Mouse (Mus musculus) testis, adult 2 months (tissue): ENCODE results near the gene Mxi1. TPM values are rescaled to one million over a fixed set of nuclear protein-coding genes. Genes with fewer than 3 reads are reported as not detected.

ENCODE experiments used
- H3K27ac ChIP-seq: fragments of 200-500 bp; 2 replicates; pipeline ENCODE4 v1.5.1; 2012; ENCODE audit warnings: low read depth, low read length; ENCODE audit not compliant: control insufficient read depth, insufficient read depth
- H3K27me3 ChIP-seq: fragments of 200-500 bp; 2 replicates; pipeline ENCODE4 v1.6.1; 2012; ENCODE audit warnings: mild to moderate bottlenecking, low read length, moderate library complexity; ENCODE audit not compliant: control insufficient read depth, insufficient read depth
- H3K36me3 ChIP-seq: fragments of 200-500 bp; 2 replicates; pipeline ENCODE4 v1.6.1; 2012; ENCODE audit warnings: mild to moderate bottlenecking, low read length; ENCODE audit not compliant: control insufficient read depth, insufficient read depth
- H3K4me1 ChIP-seq: fragments of 200-500 bp; 2 replicates; pipeline ENCODE4 v1.6.1; 2012; ENCODE audit warnings: low read length; ENCODE audit not compliant: control insufficient read depth, insufficient read depth
- H3K4me3 ChIP-seq: fragments of 200-500 bp; 2 replicates; pipeline ENCODE4 v1.5.1; 2012; ENCODE audit warnings: low read depth, mild to moderate bottlenecking, low read length, moderate library complexity, mixed read lengths; ENCODE audit not compliant: control insufficient read depth
- CTCF ChIP-seq: fragments of 200-500 bp; IDR thresholded peaks from 2 replicates; pipeline ENCODE4 v1.5.1; 2012; ENCODE audit warnings: low read depth, mild to moderate bottlenecking, inconsistent platforms, low read length, moderate library complexity; ENCODE audit not compliant: control insufficient read depth, insufficient read depth, insufficient replicate concordance
- POLR2A ChIP-seq: fragments of 200-500 bp; IDR thresholded peaks from 2 replicates; pipeline ENCODE4 v1.6.1; 2012; ENCODE audit warnings: low read depth, mild to moderate bottlenecking, inconsistent platforms, low read length, moderate library complexity; ENCODE audit not compliant: control insufficient read depth
- polyA plus RNA-seq: library from polyadenylated mRNA; depleted of rRNA; stranded (reverse); fragments of >200 nt; gene quantifications from 2 replicates; pipeline ENCODE4 v1.2.3, GENCODE M21; 2012

Mxi1 gene
- polyA plus RNA-seq, 1 experiment: 54.8 TPM

DNA sequence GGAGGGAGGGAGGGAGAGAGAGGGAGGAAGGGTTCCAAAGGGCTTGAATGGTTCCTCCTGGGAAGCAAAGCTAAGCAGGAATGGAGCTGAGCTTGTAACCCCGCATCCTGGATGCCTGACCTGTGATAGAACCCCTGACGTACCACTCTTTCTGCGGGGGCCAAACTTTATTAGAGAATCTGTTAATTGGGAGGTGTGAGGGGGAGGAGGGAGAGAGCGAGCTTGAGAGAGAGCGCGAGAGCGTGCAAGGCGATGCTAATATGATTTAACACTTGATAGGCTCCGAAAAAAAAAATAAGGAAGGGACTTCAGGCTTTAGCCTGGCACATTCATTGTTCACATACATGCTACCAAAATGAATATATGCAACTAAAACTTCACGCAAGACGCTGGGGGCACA, 3.6 kb upstream of the Mxi1 start:
- H3K27ac ChIP-seq: no peak overlapping the region
- no peak overlapping the region for H3K4me3 ChIP-seq

GRCm38 (mm10) chr19:53307219-53307618, 3.1 kb upstream of the Mxi1 start:
- peaks cover 9% of the 10 kb centered on the region for H3K4me1 ChIP-seq
- no peak overlapping the region for H3K27ac ChIP-seq
- TF ChIP-seq CTCF (no peak), POLR2A (no peak)
- no peaks in the 10 kb centered on the region for H3K36me3 ChIP-seq
- no peaks in the 10 kb centered on the region; the same call in 1 of the 2 replicates for H3K27me3 ChIP-seq
- no peak overlapping the region for H3K4me3 ChIP-seq

More for the DNA sequence above, 3.6 kb upstream of the Mxi1 start:
- Histone ChIP-seq H3K36me3 (no peaks in the 10 kb centered on the region), H3K27me3 (no peaks in the 10 kb centered on the region; the same call in 1 of the 2 replicates), H3K4me1 (peaks cover 8% of the 10 kb centered on the region)
- no peak for TF ChIP-seq POLR2A
- TF ChIP-seq CTCF: no peak

DNA sequence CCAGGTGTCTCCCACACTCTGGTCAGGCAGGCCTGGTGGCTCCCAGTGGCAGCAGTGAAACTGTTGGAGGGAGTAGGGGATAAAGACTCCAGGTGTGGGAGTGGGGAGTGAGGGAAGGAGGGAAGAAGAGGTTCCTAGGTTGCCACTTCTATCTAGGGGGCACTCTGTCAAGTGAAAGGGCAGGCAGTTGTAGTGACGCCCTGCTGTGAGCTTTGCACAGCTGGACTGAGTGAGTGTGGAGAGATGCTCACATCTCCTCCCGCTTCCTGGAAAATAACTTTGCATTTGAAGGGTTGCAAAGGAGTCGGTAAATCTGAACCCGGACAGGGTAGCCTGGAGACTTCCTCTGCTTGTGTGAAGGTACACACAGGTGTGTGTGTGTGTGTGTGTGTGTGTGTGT, 687 bp upstream of the Mxi1 start:
- H3K4me1 ChIP-seq: peaks cover 25% of the 10 kb centered on the region
- no peak overlapping the region for H3K4me3 ChIP-seq
- TF ChIP-seq POLR2A: no peak
- TF ChIP-seq CTCF: no peak
- H3K36me3 ChIP-seq: no peaks in the 10 kb centered on the region
- no peak overlapping the region for H3K27ac ChIP-seq
- no peaks in the 10 kb centered on the region; the same call in 1 of the 2 replicates for H3K27me3 ChIP-seq

GRCm38 (mm10) chr19:53310771-53311523, 629 bp downstream of the Mxi1 start:
- Histone ChIP-seq H3K4me1 (peaks cover 25% of the 10 kb centered on the region), H3K27me3 (no peaks in the 10 kb centered on the region; the same call in 1 of the 2 replicates), H3K4me3 (peak overlapping the region; percentile 94), H3K27ac (peak overlapping the region; percentile 91), H3K36me3 (no peaks in the 10 kb centered on the region)
- TF ChIP-seq CTCF (no peak), POLR2A (no peak)

GRCm38 (mm10) chr19:53311524-53312335, 1.4 kb downstream of the Mxi1 start:
- H3K36me3 ChIP-seq: no peaks in the 10 kb centered on the region
- H3K4me3 ChIP-seq: peak overlapping the region; percentile 94
- peaks cover 25% of the 10 kb centered on the region for H3K4me1 ChIP-seq
- no peak for TF ChIP-seq CTCF
- no peak for TF ChIP-seq POLR2A
- H3K27ac ChIP-seq: peak overlapping the region; percentile 91
- no peaks in the 10 kb centered on the region; the same call in 1 of the 2 replicates for H3K27me3 ChIP-seq

DNA sequence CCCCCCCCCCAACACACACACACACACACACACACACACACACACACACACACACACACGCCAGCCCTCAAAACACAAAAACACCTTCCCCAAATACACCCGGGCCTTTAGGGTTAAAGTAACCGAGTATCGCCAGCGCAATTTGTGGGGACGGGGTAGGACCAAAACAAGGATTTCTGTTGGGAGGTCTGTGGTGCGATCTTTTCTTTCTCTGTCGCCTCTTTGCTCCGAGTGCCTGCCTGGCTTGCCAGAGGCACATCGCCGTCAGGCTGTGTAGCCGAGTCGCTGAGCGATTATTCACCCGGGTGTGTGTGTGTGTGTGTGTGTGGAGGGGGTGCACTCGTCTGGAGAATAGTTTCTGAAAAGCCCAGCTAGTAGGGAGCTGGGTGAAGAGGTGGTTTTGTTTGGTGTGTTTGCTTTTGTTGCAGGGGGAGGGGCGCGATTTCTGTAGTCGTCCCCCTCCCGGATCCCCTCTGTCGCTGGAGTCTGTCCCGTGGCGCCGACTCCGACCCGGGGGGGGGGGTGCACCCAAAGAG, 2.1 kb downstream of the Mxi1 start:
- peak overlapping the region; percentile 79 for H3K27ac ChIP-seq
- peaks cover 25% of the 10 kb centered on the region for H3K4me1 ChIP-seq
- peak overlapping the region; percentile 94 for H3K4me3 ChIP-seq
- TF ChIP-seq POLR2A (no peak), CTCF (no peak)
- no peaks in the 10 kb centered on the region; the same call in 1 of the 2 replicates for H3K27me3 ChIP-seq
- H3K36me3 ChIP-seq: no peaks in the 10 kb centered on the region

DNA sequence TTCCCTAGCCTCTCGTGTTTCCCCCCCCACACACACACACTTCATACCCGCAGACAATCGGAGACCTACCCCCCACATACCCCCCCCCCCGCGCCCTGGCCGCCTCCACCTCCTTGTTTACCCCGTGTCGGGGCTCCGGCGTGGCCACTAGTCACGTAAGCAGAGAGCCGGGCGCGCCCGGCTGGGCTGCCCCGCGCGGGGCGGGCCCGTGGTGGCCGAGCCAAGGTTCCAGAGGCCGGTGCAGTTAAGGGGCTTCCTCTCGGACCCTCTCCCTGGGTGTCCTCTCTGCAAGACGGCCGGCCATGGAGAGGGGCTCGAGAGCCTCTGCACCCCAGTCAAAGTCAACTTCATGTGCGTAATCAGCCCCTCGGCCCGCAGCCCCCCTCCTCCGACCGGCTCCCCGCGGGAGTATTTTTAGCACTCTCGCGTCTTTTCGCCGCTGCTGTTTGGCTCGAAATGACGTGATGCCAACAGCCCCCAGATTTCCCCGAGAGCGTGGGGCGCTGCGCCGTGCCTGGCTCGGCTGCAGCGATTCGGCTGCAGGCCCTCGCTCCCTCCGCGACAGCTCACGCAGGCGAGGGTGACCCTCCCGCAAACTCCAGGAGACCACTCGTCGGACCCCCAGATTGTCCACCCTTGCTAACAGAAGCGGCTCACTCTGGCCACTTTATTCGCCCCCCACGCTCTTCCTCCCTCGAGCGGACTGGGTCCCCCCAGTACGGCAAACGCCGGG, 2.8 kb downstream of the Mxi1 start:
- Histone ChIP-seq H3K36me3 (no peaks in the 10 kb centered on the region), H3K4me3 (peak overlapping the region; percentile 94), H3K27ac (peak overlapping the region; percentile 92), H3K27me3 (no peaks in the 10 kb centered on the region; the same call in 1 of the 2 replicates), H3K4me1 (peaks cover 25% of the 10 kb centered on the region)
- TF ChIP-seq CTCF (no peak), POLR2A (0 out of 2 replicates have a peak, but pooled peaks have one; percentile 4)
